Mouse (Mus musculus) limb, embryonic 15.5 days (tissue): ENCODE data around the gene Olfr713. TPM values are rescaled to one million over a fixed set of nuclear protein-coding genes. Genes with fewer than 3 reads are reported as not detected.

Experiments
- ATAC-seq: fragments of 200-750 bp; cut with Nextera tagmentation; 2 replicates; pipeline ENCODE4 v1.8.0; 2017; ENCODE audit warnings: low read depth, moderate TSS enrichment; ENCODE audit not compliant: insufficient number of reproducible peaks, low FRiP score, low TSS enrichment
- H3K27ac ChIP-seq: fragments of 300-500 bp; sonication (generic); 2 replicates; pipeline ENCODE4 v1.5.1; 2015; ENCODE audit warnings: moderate library complexity, mild to moderate bottlenecking, inconsistent platforms
- H3K27me3 ChIP-seq: fragments of 300-500 bp; sonication (generic); 2 replicates; pipeline ENCODE4 v1.6.1; 2015; ENCODE audit warnings: inconsistent platforms
- H3K36me3 ChIP-seq: fragments of 300-500 bp; sonication (generic); 2 replicates; pipeline ENCODE4 v1.6.1; 2015; ENCODE audit warnings: inconsistent platforms
- H3K4me1 ChIP-seq: fragments of 300-500 bp; sonication (generic); 2 replicates; pipeline ENCODE4 v1.6.1; 2015; ENCODE audit warnings: inconsistent platforms
- H3K4me2 ChIP-seq: fragments of 300-500 bp; sonication (generic); 2 replicates; pipeline ENCODE4 v1.6.1; 2015; ENCODE audit warnings: mild to moderate bottlenecking, inconsistent platforms
- H3K4me3 ChIP-seq: fragments of 300-500 bp; sonication (generic); 2 replicates; pipeline ENCODE4 v1.5.1; 2015; ENCODE audit warnings: mild to moderate bottlenecking, inconsistent platforms
- H3K9ac ChIP-seq: fragments of 300-500 bp; sonication (generic); 2 replicates; pipeline ENCODE4 v1.6.1; 2015; ENCODE audit warnings: inconsistent platforms
- H3K9me3 ChIP-seq: fragments of 300-500 bp; sonication (generic); 2 replicates; pipeline ENCODE4 v1.6.1; 2016; ENCODE audit warnings: inconsistent platforms
- WGBS: fragments of 180-500 bp; shearing (Covaris S2); methylation state at CpG from one replicate; pipeline ENCODE4 v1.1.7; 2015; 5-methylcytosine and 5-hydroxymethylcytosine counted together
- polyA plus RNA-seq: library from polyadenylated mRNA; unstranded; fragments of >200 nt; fragmentation: Nextera tagmentation; extraction: Ambion mirVana; gene quantifications from 2 replicates; pipeline ENCODE4 v1.2.1, GENCODE M21; 2015

Gene Olfr713
- not detected in 2 replicates for polyA plus RNA-seq

- ATAC-seq, result no peak
- no peak within 1 kb of the TSS for H3K4me3 ChIP-seq
- H3K27ac ChIP-seq, result no peak within 1 kb of the TSS
- H3K9ac ChIP-seq, result no peak within 1 kb of the TSS
- no peaks in the 10 kb centered on the region for H3K36me3 ChIP-seq
- H3K4me2 ChIP-seq, result no peak within 1 kb of the TSS
- H3K4me1 ChIP-seq, result no peaks in the 10 kb centered on the region
- H3K9me3 ChIP-seq, result no peaks in the 10 kb centered on the region
- 92% methylated on average over 1 of the region's 1 CpGs for WGBS
- no peaks in the 10 kb centered on the region for H3K27me3 ChIP-seq
Observed at GRCm38 (mm10) chr7:107030874-107031273, at the start of gene Olfr713. Olfr713 (plus strand) TSS chr7:107031174.

DNA sequence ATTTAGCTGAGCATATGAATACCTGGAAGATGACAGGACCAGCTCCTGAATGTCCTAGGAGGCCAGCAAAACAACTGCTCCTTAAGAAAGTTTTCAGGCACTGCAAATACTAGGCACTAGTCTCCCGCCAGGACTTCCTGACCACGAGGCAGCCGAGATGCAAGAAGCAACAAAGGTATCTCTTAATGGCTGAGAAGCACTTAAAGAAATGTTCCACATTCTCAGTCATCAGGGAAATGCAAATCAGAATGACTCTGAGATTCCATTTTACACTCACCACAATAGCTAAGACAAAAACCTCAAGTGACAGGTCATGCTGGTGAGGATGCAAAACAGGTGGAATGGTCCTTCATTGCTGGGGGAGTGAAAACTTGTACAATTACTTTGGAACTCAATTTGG, 45.7 kb upstream of the Olfr713 start:
- Histone ChIP-seq H3K27me3 (no peaks in the 10 kb centered on the region), H3K27ac (no peak overlapping the region), H3K4me1 (no peaks in the 10 kb centered on the region), H3K9me3 (no peaks in the 10 kb centered on the region), H3K4me3 (no peak overlapping the region), H3K4me2 (no peak overlapping the region), H3K9ac (no peak overlapping the region), H3K36me3 (no peaks in the 10 kb centered on the region)
- 81% methylated on average over 3 of the region's 3 CpGs for WGBS
- ATAC-seq, result no peak

- Histone ChIP-seq H3K9me3 (no peaks in the 10 kb centered on the region), H3K4me2 (no peak overlapping the region), H3K4me1 (no peaks in the 10 kb centered on the region), H3K27ac (no peak overlapping the region), H3K27me3 (no peaks in the 10 kb centered on the region), H3K9ac (no peak overlapping the region), H3K36me3 (no peaks in the 10 kb centered on the region), H3K4me3 (no peak overlapping the region)
- ATAC-seq, result no peak
- 88% methylated on average over 7 of the region's 7 CpGs for WGBS
Observed at GRCm38 (mm10) chr7:107000798-107001197, 30.2 kb upstream of the Olfr713 start.

GRCm38 (mm10) chr7:107004169-107004568, 26.8 kb upstream of the Olfr713 start:
- no peak overlapping the region for H3K9ac ChIP-seq
- H3K4me3 ChIP-seq, result no peak overlapping the region
- WGBS, result 52% methylated on average over 3 of the region's 3 CpGs
- no peak overlapping the region for H3K27ac ChIP-seq
- H3K9me3 ChIP-seq, result no peaks in the 10 kb centered on the region
- no peak for ATAC-seq
- no peaks in the 10 kb centered on the region for H3K36me3 ChIP-seq
- H3K27me3 ChIP-seq, result no peaks in the 10 kb centered on the region
- H3K4me2 ChIP-seq, result no peak overlapping the region
- H3K4me1 ChIP-seq, result no peaks in the 10 kb centered on the region

DNA sequence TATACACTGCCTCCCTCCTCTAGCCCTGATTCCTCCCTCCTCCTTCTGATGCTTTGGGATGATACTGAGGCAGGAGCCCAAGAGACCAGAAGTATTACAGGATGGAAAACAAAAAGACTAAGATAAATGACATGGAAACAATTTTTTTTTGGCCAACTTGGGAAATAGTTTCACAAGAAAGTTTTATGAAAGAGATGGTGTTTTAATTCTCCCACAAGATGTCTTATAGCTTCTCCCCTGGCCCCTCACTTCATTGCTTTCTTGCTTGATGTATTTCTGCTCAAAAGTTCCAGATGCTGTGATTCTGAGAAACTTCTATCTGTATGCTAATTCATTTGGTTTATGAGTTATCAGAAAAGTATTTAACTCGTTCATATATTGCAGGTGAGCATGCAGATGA, 25.0 kb upstream of the Olfr713 start, which contains the start of gene Olfr2:
Olfr2 (minus strand) TSS at position 101 of the 400 bp plus-strand sequence.
- no peak within 1 kb of the TSS for H3K4me2 ChIP-seq
- H3K4me3 ChIP-seq, result no peak within 1 kb of the TSS
- no peaks in the 10 kb centered on the region for H3K4me1 ChIP-seq
- 42% methylated on average over 1 of the region's 1 CpGs for WGBS
- H3K36me3 ChIP-seq, result no peaks in the 10 kb centered on the region
- H3K9me3 ChIP-seq, result no peaks in the 10 kb centered on the region
- no peaks in the 10 kb centered on the region for H3K27me3 ChIP-seq
- no peak for ATAC-seq
- H3K9ac ChIP-seq, result no peak within 1 kb of the TSS
- H3K27ac ChIP-seq, result no peak within 1 kb of the TSS

DNA sequence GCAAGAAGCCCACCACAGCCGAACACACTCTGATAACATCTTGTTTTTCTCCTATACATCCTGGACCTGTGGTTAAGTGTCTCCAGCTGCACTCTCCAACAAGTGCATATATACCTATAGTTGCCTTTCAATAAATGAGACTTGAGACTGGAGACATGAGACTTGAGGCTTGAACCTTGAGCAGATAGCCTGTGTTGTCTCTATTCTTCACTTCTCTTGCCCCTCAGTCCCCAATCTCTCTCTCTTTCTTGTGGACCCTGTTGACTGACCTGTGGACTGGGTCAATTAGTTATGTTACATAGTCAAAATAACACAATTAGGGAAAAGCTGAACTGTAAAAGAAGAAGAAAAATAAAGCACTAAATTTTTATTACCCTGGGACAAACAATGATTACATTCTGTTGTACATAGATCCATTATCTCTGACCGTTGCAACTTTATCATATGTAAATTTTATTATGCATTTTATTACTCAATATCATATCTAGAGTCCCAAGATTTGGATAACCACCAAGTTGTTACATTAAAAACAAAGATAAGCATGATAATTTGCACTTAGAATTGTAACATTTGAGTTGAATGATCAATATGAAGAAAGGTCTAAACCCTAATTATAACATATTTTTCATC, 9.1 kb downstream of the Olfr713 start:
- H3K36me3 ChIP-seq, result no peaks in the 10 kb centered on the region
- WGBS, result 55% methylated on average over 2 of the region's 2 CpGs
- H3K9ac ChIP-seq, result no peak overlapping the region
- no peak for ATAC-seq
- no peaks in the 10 kb centered on the region for H3K4me1 ChIP-seq
- no peak overlapping the region for H3K4me3 ChIP-seq
- no peaks in the 10 kb centered on the region for H3K27me3 ChIP-seq
- no peak overlapping the region for H3K4me2 ChIP-seq
- H3K9me3 ChIP-seq, result no peaks in the 10 kb centered on the region
- H3K27ac ChIP-seq, result no peak overlapping the region

- Histone ChIP-seq H3K9ac (no peak overlapping the region), H3K4me3 (no peak overlapping the region), H3K27ac (no peak overlapping the region), H3K27me3 (no peaks in the 10 kb centered on the region), H3K4me1 (no peaks in the 10 kb centered on the region), H3K9me3 (no peaks in the 10 kb centered on the region), H3K36me3 (no peaks in the 10 kb centered on the region), H3K4me2 (no peak overlapping the region)
- 78% methylated on average over 3 of the region's 3 CpGs for WGBS
- ATAC-seq, result no peak
Observed at GRCm38 (mm10) chr7:107043136-107043535, 12.2 kb downstream of the Olfr713 start.

DNA sequence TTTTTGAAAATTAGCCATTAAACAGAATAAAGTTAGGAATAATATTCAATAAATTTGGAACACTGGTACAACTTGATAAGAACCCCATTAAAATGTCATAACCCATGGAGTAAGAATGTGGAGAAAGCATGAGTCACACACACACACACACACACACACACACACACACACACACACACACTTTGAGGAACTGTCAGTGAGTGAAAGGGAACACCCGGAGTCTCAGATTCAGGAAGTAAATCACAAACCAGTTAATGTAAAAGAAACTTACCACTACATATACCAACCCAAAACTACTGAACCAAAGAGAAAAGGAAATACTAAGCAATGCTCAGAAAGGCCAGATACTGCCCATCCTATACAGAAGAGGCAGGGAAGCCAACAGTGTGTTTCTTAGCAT, 13.4 kb downstream of the Olfr713 start:
- Histone ChIP-seq H3K4me2 (no peak overlapping the region), H3K4me1 (no peaks in the 10 kb centered on the region), H3K27ac (no peak overlapping the region), H3K4me3 (no peak overlapping the region), H3K9ac (no peak overlapping the region), H3K27me3 (no peaks in the 10 kb centered on the region), H3K36me3 (no peaks in the 10 kb centered on the region), H3K9me3 (no peaks in the 10 kb centered on the region)
- WGBS, result 86% methylated on average over 1 of the region's 1 CpGs
- ATAC-seq, result no peak

- Histone ChIP-seq H3K9ac (no peak overlapping the region), H3K36me3 (no peaks in the 10 kb centered on the region), H3K27me3 (no peaks in the 10 kb centered on the region), H3K4me1 (no peaks in the 10 kb centered on the region), H3K4me3 (no peak overlapping the region), H3K4me2 (no peak overlapping the region), H3K9me3 (no peaks in the 10 kb centered on the region), H3K27ac (no peak overlapping the region)
- 4% methylated on average over 5 of the region's 5 CpGs for WGBS
- no peak for ATAC-seq
Observed at GRCm38 (mm10) chr7:107045833-107046232, 14.9 kb downstream of the Olfr713 start.

- no peaks in the 10 kb centered on the region for H3K36me3 ChIP-seq
- H3K4me3 ChIP-seq, result no peak overlapping the region
- no peaks in the 10 kb centered on the region for H3K27me3 ChIP-seq
- no peak overlapping the region for H3K9ac ChIP-seq
- WGBS, result 33% methylated on average over 3 of the region's 3 CpGs
- no peak overlapping the region for H3K4me2 ChIP-seq
- ATAC-seq, result no peak
- no peaks in the 10 kb centered on the region for H3K4me1 ChIP-seq
- no peaks in the 10 kb centered on the region for H3K9me3 ChIP-seq
- no peak overlapping the region for H3K27ac ChIP-seq
Observed at GRCm38 (mm10) chr7:107047578-107047977, 16.6 kb downstream of the Olfr713 start.

DNA sequence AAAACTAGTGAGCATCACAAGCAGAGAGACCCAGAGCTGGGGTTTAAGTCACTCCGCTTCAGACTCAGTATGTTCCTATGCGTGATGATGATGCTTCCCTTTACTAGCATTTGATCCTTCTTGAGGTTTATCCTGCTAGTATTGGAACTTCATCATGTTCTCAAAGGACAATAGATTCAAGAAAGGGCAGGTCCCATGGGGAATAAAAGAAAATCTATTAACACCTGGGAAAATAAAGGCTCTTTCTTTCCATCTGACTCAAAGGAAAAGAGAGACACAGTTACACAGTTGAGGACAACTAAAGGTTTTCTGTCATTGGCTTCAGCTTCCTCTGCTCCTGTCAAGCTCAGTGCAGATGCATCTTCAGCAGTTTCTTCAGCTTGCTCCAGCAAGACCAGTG, 39.7 kb downstream of the Olfr713 start, which contains the start of gene Olfr714:
Olfr714 (plus strand) TSS at position 301 of the 400 bp plus-strand sequence.
- Histone ChIP-seq H3K27ac (no peak within 1 kb of the TSS), H3K4me2 (no peak within 1 kb of the TSS), H3K9ac (no peak within 1 kb of the TSS), H3K36me3 (no peaks in the 10 kb centered on the region), H3K9me3 (peaks cover 5% of the 10 kb centered on the region; the same call in 1 of the 2 replicates), H3K4me1 (no peaks in the 10 kb centered on the region), H3K27me3 (no peaks in the 10 kb centered on the region), H3K4me3 (no peak within 1 kb of the TSS)
- 83% methylated on average over 2 of the region's 2 CpGs for WGBS
- ATAC-seq, result no peak
